In the genomic region with DNA sequence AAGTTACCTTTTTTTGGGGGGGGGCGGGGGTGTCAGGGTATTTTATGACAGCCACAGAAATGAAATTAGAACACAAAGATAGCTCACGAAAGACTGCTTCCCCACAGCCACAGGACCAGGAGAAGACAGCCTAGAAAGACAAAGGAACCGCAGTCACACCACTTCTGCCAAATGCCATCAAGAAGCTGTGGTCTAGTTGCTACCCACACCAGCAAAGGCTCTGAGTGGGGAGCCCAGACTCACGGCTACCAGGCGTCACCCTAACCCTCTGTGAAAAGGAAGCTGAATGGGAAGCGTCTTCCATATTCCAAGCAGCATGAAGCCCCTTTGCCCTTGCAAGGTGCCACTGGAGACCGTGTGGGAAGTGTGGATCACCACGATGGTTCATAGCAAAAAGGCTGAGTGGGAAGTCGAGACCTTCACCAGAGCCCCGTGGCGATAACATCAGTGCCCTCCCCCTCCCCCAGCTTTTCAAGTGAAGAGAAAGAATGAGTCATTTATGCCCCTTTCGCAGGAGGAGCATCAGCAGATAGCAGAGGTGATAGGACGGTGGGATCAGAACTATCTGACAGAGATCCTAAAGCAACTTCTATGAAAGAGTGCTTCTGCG, we compare ENCODE assay signal across 21 mouse cellular contexts.
DNase-seq lines count a peak whose midpoint lies in the region; ATAC-seq and TF ChIP-seq lines count a peak whose summit lies in the region.
"Had no signal": no experiment of that assay in that cellular context is flagged by ENCODE, and none has a peak within 500 bp of the region (broad histone marks: within the 10 kb centered on the region; RNA-seq: fewer than 3 reads in every experiment).

No protein-coding gene starts in this region.

- H3K36me3 ChIP-seq in CH12.LX (replicated peaks in 1 of 2; ENCODE audit: control insufficient read depth in 1 of 2, insufficient read depth in 1 of 2, low read length in 1 of 2): no peaks in the 10 kb centered on the region
- H3K36me3 ChIP-seq: heart, embryonic 15.5 days; hindbrain, embryonic 13.5 days; midbrain, embryonic 12.5 days; neural tube, embryonic 13.5 days had no signal

- no peak overlapping the region for H3K4me3 ChIP-seq in CH12.LX (replicated peaks in 1 of 3; ENCODE audit: low read depth in 2 of 3, low read length in 2 of 3, poor library complexity in 1 of 3)
- H3K4me3 ChIP-seq: heart, embryonic 15.5 days; hindbrain, embryonic 13.5 days; midbrain, embryonic 12.5 days; neural tube, embryonic 13.5 days had no signal

- H3K27me3 ChIP-seq in CH12.LX (replicated peaks): no peaks in the 10 kb centered on the region
- H3K27me3 ChIP-seq: heart, embryonic 15.5 days; hindbrain, embryonic 13.5 days; midbrain, embryonic 12.5 days; neural tube, embryonic 13.5 days had no signal

- no peak overlapping the region for H3K9ac ChIP-seq in CH12.LX (ENCODE audit: insufficient read depth, low read depth)
- H3K9ac ChIP-seq: forebrain, postnatal 0 days; heart, embryonic 15.5 days; hindbrain, embryonic 13.5 days; midbrain, embryonic 12.5 days; neural tube, embryonic 13.5 days had no signal

- ATAC-seq in megakaryocyte, adult 5-6 weeks (ENCODE audit: poor library complexity, severe bottlenecking): peak; percentile 76
- ATAC-seq: forebrain, postnatal 0 days had no signal

- DNase-seq in 416B (ENCODE audit: low read depth): peak; percentile 13
- DNase-seq in CH12.LX (ENCODE audit: extremely low read depth): no peak
- DNase-seq in thymus, postnatal 25 days: peak; percentile 6
- DNase-seq in adrenal gland, postnatal 36 days: no peak
- DNase-seq in frontal cortex, postnatal 36 days (ENCODE audit: low spot score in 2 of 2): no peak
- no peak for DNase-seq in heart, adult 11 months
- DNase-seq: cerebellum, adult 11 months; cerebellum, postnatal 10 days; forebrain, postnatal 0 days; gastrocnemius, postnatal 36 days; heart, postnatal 36 days; kidney, adult 2 months; retina, postnatal 1 day; right cerebral cortex, postnatal 4 days had no signal

- in situ Hi-C loops in CH12.LX (cut with MboI; ENCODE audit: low pct_ligation_motif_present, low pct_unique_long_range_greater_than_20kb, low sequenced_read_pairs): no loop called here

- TF ChIP-seq CTCF in CH12.LX (conservative IDR thresholded peaks at IDR 0.05 in 1 of 2, IDR thresholded peaks at IDR 0.05 in 1 of 2; ENCODE audit: low read depth in 2 of 2, low read length in 2 of 2): no peak

- 0 out of 2 replicates have a peak, but pooled peaks have one; percentile 28 for TF ChIP-seq EP300 in CH12.LX (IDR thresholded peaks at IDR 0.05; ENCODE audit: low read length)

- H3K9me3 ChIP-seq in CH12.LX (replicated peaks; ENCODE audit: low read length): peaks cover 6% of the 10 kb centered on the region
- H3K9me3 ChIP-seq: heart, embryonic 15.5 days; hindbrain, embryonic 13.5 days; midbrain, embryonic 12.5 days; neural tube, embryonic 13.5 days had no signal

- H3K79me2 ChIP-seq in CH12.LX (replicated peaks; ENCODE audit: control insufficient read depth, extremely low read depth, insufficient read depth, poor library complexity, severe bottlenecking): no peaks in the 10 kb centered on the region

- dilution Hi-C loops in CH12.LX (cut with MboI; ENCODE audit: extremely low pct_ligation_motif_present, extremely low pct_unique_long_range_greater_than_20kb, low sequenced_read_pairs): no loop called here

- no peak overlapping the region for H3K4me2 ChIP-seq in CH12.LX (ENCODE audit: insufficient read depth, low read depth, poor library complexity, severe bottlenecking)
- H3K4me2 ChIP-seq: heart, embryonic 15.5 days; hindbrain, embryonic 13.5 days; midbrain, embryonic 12.5 days; neural tube, embryonic 13.5 days had no signal

- TF ChIP-seq POLR2A in CH12.LX (IDR thresholded peaks at IDR 0.05; ENCODE audit: low read depth, low read length): no peak

- H3K4me1 ChIP-seq in CH12.LX (ENCODE audit: control insufficient read depth in 1 of 2, insufficient read depth in 2 of 2): peaks cover 2 to 20% of the 10 kb centered on the region in 2 experiments; a peak in 2 of 4 replicates
- H3K4me1 ChIP-seq: hindbrain, embryonic 13.5 days; neural tube, embryonic 13.5 days had no signal

- TF ChIP-seq RAD21 in CH12.LX (IDR thresholded peaks at IDR 0.05; ENCODE audit: low read depth, low read length): no peak

- H3K27ac ChIP-seq in CH12.LX (ENCODE audit: insufficient read depth, low read depth): no peak overlapping the region
- H3K27ac ChIP-seq: heart, embryonic 15.5 days; hindbrain, embryonic 13.5 days; kidney, postnatal 0 days; macrophage; midbrain, embryonic 12.5 days; neural tube, embryonic 13.5 days had no signal

TF ChIP-seq in CH12.LX, 34 proteins besides CTCF, POLR2A, EP300 and RAD21:
- TF ChIP-seq PAX5 (IDR thresholded peaks at IDR 0.05; ENCODE audit: low read length): no peak
- TF ChIP-seq CHD2 (IDR thresholded peaks at IDR 0.05; ENCODE audit: low read length): 0 out of 2 replicates have a peak, but pooled peaks have one; percentile 29
- peak; percentile 43 for TF ChIP-seq JUND (conservative IDR thresholded peaks at IDR 0.05; ENCODE audit: low read depth, low read length)
- TF ChIP-seq IRF4 (IDR thresholded peaks at IDR 0.05; ENCODE audit: low read depth, low read length): 0 out of 2 replicates have a peak, but pooled peaks have one; percentile 15
TF ChIP-seq in CH12.LX: peak in this region for 3.

Comparison
In these comparisons a context has a peak if more than half of its experiments do, and no peak if none do; other contexts are left out.
1. DNase-seq: peak in 416B (single experiment) and thymus, postnatal 25 days (single experiment); none in CH12.LX (single experiment), adrenal gland, postnatal 36 days (0 of 2), frontal cortex, postnatal 36 days (0 of 2) and heart, adult 11 months (single experiment).